Mouse (Mus musculus) adrenal gland, adult (tissue): ENCODE measurements around the gene Fbxo11.
"Not testable (repeated sequence)": the region's sequence is repeated elsewhere in the genome, so short reads cannot be mapped to it uniquely, and the experiment has no call there.

Source experiments
- DNase-seq, 2 experiments: peaks; one replicate each; pipeline ENCODE4 v3.0.0; 2022 to 2023; ENCODE audit warnings: low spot score in 1 of 2; ENCODE audit not compliant: inconsistent age in 2 of 2

Gene Fbxo11

DNA sequence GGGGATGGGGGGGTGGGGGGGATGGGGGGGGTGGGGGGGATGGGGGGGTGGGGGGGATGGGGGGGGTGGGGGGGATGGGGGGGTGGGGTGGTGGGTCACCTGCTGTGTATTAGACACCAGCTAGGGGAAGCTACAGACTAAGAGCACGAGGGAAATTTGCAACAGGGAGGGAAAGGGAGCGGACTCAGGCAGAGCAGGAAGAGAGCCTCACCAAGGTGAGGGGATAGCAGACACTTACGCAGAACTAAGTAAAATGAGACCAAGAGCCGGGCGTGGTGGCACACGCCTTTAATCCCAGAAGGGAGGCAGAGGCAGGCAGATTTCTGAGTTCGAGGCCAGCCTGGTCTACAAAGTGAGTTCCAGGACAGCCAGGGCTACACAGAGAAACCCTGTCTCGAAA lies 49.1 kb downstream of the Fbxo11 start:
- not testable (repeated sequence) for DNase-seq

- DNase-seq: no peak
These were observed 50.6 kb downstream of the Fbxo11 start for GRCm38 (mm10) chr17:88014456-88014855.

GRCm38 (mm10) chr17:88006956-88007355 lies 58.1 kb downstream of the Fbxo11 start:
- DNase-seq: no peak

DNA sequence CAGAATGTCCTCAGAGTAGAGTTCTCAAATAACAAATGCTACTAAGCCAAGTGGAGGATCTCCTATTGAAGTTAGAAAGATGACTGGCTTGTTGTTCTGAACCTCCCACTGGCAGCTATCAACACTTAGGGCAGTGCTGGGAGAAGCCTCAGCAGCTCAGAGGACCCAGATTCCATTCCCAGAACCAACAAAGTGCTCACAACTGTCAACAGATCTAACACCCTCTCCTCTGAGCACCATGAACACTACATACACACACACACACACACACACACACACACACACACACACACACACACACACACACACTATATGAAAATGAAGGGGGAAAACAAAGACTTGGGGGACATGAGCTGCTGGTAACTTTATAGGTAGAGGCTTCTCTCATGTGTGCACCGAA lies 60.2 kb downstream of the Fbxo11 start:
- no peak for DNase-seq

GRCm38 (mm10) chr17:87997808-87998207 lies 67.3 kb downstream of the Fbxo11 start:
- DNase-seq: no peak

GRCm38 (mm10) chr17:87993338-87993737 lies 71.8 kb downstream of the Fbxo11 start:
- DNase-seq: no peak

DNA sequence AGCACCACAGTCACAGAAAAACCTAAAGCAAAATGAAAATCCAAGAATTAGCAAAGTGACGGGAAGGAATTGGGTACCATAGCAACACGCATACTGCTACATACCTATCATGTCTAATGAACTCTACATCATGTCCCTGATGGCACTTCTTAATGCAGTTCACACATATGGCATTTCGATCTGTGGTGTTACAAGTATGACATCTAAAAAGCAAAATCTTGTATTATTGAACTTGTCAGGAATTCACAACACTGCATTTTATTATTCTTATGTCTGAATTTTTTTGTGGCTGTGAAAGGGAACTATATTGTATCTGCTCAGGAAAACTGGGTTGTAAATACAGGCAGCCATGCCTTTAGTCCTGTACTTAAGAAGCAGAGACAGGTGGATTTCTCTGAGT lies 72.9 kb downstream of the Fbxo11 start:
- DNase-seq: no peak

DNA sequence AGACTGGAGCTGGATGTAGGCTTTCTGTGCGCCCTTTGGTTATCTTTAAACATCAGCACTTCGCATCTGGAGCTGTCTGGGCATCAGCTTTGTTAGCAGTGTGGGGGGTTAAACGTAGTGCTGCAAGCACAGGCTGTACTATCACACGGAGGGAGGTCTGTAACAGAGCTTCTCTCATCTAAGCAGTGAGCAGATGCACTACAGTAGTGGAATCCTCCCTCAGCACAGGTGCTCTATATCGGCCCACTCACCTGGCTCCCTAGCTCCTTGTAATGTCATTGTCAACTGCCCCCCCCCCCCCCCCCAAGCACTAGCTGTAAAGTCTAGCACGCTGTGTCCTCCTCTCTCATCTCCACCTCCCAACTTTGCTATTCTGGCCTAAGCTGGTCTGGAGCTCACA lies 77.6 kb downstream of the Fbxo11 start:
- DNase-seq: no peak

- DNase-seq: no peak
These were observed 79.2 kb downstream of the Fbxo11 start for GRCm38 (mm10) chr17:87985916-87986315.

DNA sequence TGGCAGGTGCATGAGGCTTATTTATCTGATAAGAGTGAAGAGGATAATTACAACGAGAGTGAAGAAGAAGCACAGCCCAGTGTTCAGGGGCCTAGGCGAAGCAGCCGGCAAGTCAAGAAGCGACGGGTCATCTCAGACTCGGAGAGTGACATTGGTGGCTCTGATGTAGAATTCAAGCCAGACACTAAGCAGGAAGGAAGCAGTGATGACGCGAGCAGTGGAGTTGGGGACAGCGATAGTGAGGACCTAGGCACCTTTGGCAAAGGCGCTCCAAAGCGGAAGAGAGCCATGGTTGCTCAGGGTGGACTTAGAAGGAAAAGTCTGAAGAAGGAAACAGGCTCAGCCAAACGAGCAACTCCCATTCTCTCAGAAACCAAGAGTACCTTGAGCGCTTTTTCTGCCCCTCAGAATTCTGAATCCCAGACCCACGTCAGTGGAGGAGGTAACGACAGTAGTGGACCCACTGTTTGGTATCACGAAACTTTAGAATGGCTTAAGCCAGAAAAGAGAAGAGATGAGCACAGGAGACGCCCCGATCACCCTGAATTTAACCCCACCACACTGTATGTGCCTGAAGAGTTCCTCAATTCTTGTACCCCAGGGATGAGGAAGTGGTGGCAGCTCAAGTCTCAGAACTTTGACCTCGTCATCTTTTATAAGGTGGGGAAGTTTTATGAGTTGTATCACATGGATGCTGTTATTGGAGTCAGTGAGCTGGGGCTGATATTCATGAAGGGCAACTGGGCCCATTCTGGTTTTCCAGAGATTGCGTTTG lies 80.5 kb downstream of the Fbxo11 start:
- no peak for DNase-seq

DNA sequence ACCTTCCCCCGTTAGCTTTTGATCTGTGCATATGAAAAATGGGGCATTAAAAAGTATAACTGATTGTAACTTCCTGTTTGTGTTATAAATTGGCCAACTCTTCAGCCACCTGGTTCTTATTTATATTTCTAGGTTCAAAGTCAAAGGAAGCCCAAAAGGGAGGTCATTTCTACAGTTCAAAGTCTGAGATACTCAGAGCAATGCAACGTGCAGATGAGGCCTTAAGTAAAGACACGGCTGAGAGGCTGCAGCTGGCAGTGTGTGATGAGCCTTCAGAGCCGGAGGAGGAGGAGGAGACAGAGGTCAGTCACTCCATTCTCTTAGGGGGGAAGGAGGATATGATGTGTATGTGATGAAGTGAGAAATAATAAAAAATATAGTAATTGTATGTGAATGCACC lies 81.8 kb downstream of the Fbxo11 start:
- no peak for DNase-seq

DNA sequence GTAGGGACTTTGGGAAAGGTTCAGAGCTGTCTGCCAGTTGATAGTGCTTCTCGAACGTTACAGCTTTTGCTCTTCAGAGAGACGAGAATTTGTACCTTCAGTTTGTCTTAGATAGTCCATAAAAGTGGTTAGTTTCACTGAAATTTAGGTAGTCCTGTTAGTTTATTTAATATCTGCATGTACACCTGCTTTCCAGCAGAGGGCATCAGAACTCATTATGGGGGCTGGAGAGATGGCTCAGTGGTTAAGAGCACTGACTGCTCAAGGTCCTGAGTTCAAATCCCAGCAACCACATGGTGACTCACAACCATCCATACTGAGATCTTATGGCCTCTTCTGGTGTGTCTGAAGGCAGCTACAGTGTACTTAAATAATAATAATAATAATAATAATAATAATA lies 83.0 kb downstream of the Fbxo11 start:
- DNase-seq: no peak

DNA sequence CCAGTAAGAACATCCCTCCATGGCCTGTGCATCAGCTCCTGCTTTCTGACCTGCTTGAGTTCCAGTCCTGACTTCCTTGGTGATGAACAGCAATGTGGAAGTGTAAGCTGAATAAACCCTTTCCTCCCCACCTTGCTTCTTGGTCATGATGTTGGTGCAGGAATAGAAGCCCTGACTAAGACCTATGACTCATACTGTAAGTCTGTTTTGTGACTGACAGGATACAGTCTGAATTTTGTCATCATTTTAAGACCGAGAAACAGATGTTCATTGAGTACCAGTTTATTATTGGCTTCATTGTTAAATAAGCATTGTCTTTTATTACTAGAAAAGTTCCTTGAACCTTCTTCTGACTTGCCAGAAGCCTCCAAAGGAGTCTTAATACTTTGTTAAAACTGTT lies 85.4 kb downstream of the Fbxo11 start:
- not testable (repeated sequence) for DNase-seq

- DNase-seq: not testable (repeated sequence)
These were observed 88.2 kb downstream of the Fbxo11 start for GRCm38 (mm10) chr17:87976927-87977326.

GRCm38 (mm10) chr17:87976154-87976806 lies 88.8 kb downstream of the Fbxo11 start:
- peak in 1 of 2 experiments; percentile 42 for DNase-seq

GRCm38 (mm10) chr17:87975229-87975853 lies 89.8 kb downstream of the Fbxo11 start:
- peak in 1 of 2 experiments; percentile 76 for DNase-seq

DNA sequence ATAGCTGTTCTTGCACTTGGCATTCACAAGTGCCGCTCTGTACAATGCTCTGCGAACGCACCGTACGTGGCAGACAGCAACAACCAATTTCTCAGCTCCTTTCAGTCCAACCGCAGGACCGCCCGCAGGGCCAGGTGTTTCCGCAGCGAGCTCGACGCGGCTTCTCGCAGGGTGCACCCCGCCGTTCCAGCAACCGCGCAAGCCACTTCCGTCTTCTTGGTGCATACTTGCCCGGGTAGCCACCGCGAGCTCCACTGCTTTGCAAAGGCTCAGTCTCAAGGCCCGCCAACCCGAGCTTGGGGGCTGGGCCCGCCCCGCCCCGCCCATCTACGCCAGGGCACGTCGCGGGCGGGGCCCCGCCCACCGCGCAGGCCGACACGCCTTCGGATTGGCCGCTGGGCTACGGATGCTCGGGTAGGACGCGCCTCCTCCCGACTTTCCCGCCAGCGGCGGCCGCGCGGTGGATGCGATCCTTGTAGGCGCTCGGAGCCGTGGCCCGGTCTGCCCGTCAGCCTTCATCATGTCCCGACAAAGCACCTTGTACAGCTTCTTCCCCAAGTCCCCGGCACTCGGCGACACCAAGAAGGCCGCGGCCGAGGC lies 90.4 kb downstream of the Fbxo11 start, which contains the start of gene Msh6:
Gene Msh6, plus strand, starts transcription at position 434 of the 600 bp plus-strand sequence.
- DNase-seq: peak; percentile 89 to 95

DNA sequence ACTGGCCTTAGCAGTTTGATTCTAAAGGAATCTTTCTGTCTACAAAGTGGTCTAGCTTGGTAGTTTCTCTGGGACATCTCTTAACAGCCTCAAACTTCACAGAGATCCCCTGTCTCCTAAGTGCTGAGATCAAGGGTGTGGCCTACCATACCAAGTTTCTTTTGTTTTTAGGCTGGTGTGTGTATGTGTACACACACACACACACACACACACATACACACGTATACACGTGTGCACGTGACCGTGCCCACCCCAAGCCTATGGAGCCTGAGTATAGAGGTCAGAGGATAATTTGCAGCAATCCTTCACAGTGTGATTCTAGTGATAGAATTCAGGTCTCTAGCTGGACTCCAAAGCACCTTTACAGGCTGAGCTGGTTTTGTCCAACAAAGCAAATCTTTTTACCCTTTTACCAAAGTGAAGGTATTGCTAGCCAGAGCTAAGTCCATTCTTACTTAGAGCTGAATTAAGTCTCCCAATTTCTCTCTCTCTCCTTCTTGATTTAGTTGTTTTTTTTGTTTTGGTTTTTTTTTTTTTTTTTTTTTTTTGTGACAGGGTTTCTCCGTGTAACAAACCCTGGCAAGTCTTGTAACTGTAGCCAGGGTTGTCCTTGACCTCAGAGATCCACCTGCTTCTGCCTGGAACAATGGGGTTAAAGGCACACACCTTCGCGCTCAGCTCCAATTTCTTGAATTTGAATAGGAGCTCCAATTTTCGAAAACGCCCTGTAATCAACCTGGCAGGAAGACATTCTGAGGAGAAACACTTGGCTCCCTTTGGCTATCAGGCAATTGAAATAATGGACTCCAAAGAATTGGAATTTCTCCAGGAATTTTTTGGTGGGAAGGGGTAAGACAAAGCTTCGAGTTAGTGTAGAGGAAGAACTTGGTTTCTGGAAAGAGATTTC lies 91.6 kb downstream of the Fbxo11 start:
- DNase-seq: no peak

DNA sequence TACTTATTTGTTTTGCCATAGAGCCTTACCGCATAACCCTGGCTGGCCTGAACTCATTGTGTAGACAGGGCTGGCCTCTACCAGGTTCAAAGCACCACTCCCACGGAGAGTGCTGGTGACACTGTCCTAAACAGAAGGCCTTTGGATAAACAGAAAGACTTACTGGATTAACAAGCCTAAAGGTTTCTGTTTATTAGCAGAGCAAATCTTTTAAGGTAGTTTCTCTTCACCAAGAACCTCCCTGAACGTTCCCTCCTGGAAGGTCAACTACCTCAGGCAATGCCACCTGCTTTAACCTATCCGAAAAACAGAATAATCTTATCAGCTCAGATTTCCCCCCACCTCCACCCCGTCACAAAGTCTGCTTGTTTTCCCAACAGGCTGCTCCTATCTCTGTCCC lies 92.2 kb downstream of the Fbxo11 start:
- DNase-seq: no peak
